Mouse (Mus musculus) stomach, postnatal 0 days (tissue): Measurements from ENCODE around the gene Zfp120. TPM values are rescaled to one million over a fixed set of nuclear protein-coding genes. Genes with fewer than 3 reads are reported as not detected.
A peak's percentile ranks its signal among the peaks of the same experiment; 100 is the strongest.
"Not testable (repeated sequence)": the region's sequence is repeated elsewhere in the genome, so short reads cannot be mapped to it uniquely, and the experiment has no call there.

Source experiments
- ATAC-seq: fragments of 200-750 bp; cut with Nextera tagmentation; 2 replicates; pipeline ENCODE4 v1.8.0; 2017; ENCODE audit not compliant: low FRiP score, low TSS enrichment
- DNase-seq: peaks from one replicate; pipeline ENCODE4 v3.0.0-alpha.2; 2016; ENCODE audit warnings: low spot score
- H3K27ac ChIP-seq: fragments of 300-500 bp; sonication (generic); replicated peaks from 2 replicates; pipeline ENCODE4 v1.5.1; 2014; ENCODE audit warnings: mild to moderate bottlenecking, control low read depth
- H3K27me3 ChIP-seq: fragments of 300-500 bp; sonication (generic); 2 replicates; pipeline ENCODE4 v1.6.1; 2014; ENCODE audit warnings: low read length; ENCODE audit not compliant: control insufficient read depth, insufficient read depth
- H3K36me3 ChIP-seq: fragments of 300-500 bp; sonication (generic); 2 replicates; pipeline ENCODE4 v1.6.1; 2014; ENCODE audit warnings: low read length, mixed read lengths; ENCODE audit not compliant: control insufficient read depth, insufficient read depth
- H3K4me1 ChIP-seq: fragments of 300-500 bp; sonication (generic); replicated peaks from 2 replicates; pipeline ENCODE4 v1.6.1; 2014; ENCODE audit warnings: antibody characterized with exemption; ENCODE audit not compliant: control insufficient read depth, insufficient read depth
- H3K4me2 ChIP-seq: fragments of 300-500 bp; sonication (generic); replicated peaks from 2 replicates; pipeline ENCODE4 v1.6.1; 2014; ENCODE audit warnings: low read depth, mild to moderate bottlenecking, control low read depth, moderate library complexity
- H3K4me3 ChIP-seq: fragments of 300-500 bp; sonication (generic); 2 replicates; pipeline ENCODE4 v1.5.1; 2014; ENCODE audit warnings: low read depth, low read length, control low read depth
- H3K9ac ChIP-seq: fragments of 300-500 bp; sonication (generic); 2 replicates; pipeline ENCODE4 v1.6.1; 2014; ENCODE audit warnings: mild to moderate bottlenecking, low read length, control low read depth, mixed read lengths
- H3K9me3 ChIP-seq: fragments of 300-500 bp; sonication (generic); 2 replicates; pipeline ENCODE4 v1.6.1; 2016; ENCODE audit warnings: low read length; ENCODE audit not compliant: control insufficient read depth
- CTCF ChIP-seq: IDR thresholded peaks from 2 replicates; pipeline ENCODE4 v1.5.1; 2016; ENCODE audit warnings: antibody characterized with exemption, low read depth, mild to moderate bottlenecking, moderate library complexity
- EP300 ChIP-seq: optimal IDR thresholded peaks from 2 replicates; pipeline ENCODE3; 2016; ENCODE audit warnings: antibody characterized with exemption
- WGBS: fragments of 180-500 bp; shearing (Covaris S2); extraction: QIAGEN DNeasy Blood & Tissue Kit; methylation state at CpG from one replicate; pipeline ENCODE4 v1.1.7; 2014; 5-methylcytosine and 5-hydroxymethylcytosine counted together
- polyA plus RNA-seq: library from polyadenylated mRNA; unstranded; fragments of >200 nt; fragmentation: Nextera tagmentation; extraction: Ambion mirVana; gene quantifications from 2 replicates; pipeline ENCODE4 v1.2.1, GENCODE M21; 2015

The Zfp120 gene
- polyA plus RNA-seq = 5.9 and 6.4 TPM in 2 replicates

DNA sequence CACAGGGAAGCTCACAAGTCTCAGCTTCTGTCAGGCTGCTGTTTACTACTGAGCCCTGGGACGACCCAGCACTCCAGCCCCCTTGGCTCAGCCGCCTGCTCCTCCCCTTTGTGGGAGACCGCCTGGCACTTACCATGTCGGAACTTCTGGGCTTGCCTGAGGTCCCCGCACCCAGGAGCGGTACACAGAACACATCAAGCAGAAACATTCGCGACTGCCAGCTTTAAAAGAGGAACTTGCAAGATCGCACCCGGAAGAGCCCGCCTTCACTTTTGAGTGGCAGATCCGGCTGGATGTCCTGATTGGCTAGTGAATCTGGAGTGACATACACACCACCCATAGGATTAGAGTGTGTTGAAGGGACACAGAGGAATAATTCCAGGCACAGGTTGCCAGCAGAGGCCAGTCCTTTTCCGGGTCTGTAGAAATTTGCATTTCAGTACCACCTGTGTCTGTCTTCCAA, at the start of gene Zfp120:
TSS of gene Zfp120 (minus strand) at position 274 of the 463 bp plus-strand sequence.
- ATAC-seq = peak; percentile 100
- peak; percentile 84 for DNase-seq
- Histone ChIP-seq H3K4me3 (peak within 1 kb of the TSS; percentile 64), H3K9me3 (no peaks in the 10 kb centered on the region; the same call in 1 of the 2 replicates), H3K4me2 (peak within 1 kb of the TSS; percentile 63), H3K27me3 (no peaks in the 10 kb centered on the region), H3K4me1 (no peaks in the 10 kb centered on the region), H3K36me3 (no peaks in the 10 kb centered on the region; the same call in 1 of the 2 replicates), H3K27ac (peak within 1 kb of the TSS; percentile 69), H3K9ac (peak within 1 kb of the TSS; percentile 82)
- 0% methylated on average over 13 of the region's 13 CpGs for WGBS
- TF ChIP-seq EP300 (no peak), CTCF (peak; percentile 16; the same call in 1 of the 2 replicates)

DNA sequence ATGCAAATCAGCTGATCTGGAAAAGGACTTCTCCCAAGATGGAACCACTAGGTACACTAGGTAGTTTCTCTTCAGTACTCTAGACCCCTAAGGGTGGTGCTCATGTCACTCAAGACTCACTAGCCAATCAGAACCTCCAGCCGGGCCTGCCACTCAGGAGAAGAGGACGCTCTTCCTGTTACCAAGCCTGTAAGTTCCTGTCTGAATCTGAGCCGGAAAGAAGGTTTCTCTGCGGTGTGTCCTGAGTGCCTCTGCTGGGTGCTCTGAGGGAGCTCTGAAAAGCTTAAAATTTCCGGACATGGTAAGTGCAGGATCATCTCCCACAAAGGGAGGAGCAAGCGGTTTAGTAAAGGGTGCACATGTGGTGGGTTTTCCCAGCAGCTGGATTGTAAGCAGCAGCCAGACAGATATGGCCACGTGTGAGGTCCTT, 45.1 kb upstream of the Zfp120 start, which contains the start of gene Gm14139:
TSS of gene Gm14139 (plus strand) at position 186 of the 430 bp plus-strand sequence.
- H3K9me3 ChIP-seq, H3K4me3 ChIP-seq, H3K36me3 ChIP-seq, H3K9ac ChIP-seq, H3K27me3 ChIP-seq, ATAC-seq, DNase-seq, H3K4me2 ChIP-seq, H3K4me1 ChIP-seq, H3K27ac ChIP-seq: not testable (repeated sequence)
- 72% methylated on average over 7 of the region's 7 CpGs for WGBS

DNA sequence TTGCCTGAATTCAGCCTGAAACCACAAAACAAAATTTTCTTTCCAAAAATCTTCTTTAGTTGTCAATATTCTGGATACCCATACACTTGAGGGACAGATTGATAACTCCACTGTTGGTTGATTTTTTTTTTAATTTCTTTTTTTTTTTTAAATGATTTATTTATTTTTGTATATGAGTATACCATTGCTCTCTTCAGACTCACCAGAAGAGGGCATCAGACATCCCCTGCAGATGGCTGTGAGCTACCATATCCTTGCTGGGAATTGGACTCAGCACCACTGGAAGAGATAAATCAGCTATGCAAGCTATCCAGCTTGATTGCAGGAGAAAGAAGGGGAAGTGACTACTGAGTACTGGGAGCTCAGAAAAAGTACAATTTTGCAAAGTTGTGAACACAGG, 44.5 kb upstream of the Zfp120 start:
- H3K4me1 ChIP-seq, H3K4me3 ChIP-seq, H3K27ac ChIP-seq, H3K27me3 ChIP-seq, ATAC-seq, DNase-seq, H3K9ac ChIP-seq, H3K36me3 ChIP-seq, H3K4me2 ChIP-seq, H3K9me3 ChIP-seq: not testable (repeated sequence)

DNA sequence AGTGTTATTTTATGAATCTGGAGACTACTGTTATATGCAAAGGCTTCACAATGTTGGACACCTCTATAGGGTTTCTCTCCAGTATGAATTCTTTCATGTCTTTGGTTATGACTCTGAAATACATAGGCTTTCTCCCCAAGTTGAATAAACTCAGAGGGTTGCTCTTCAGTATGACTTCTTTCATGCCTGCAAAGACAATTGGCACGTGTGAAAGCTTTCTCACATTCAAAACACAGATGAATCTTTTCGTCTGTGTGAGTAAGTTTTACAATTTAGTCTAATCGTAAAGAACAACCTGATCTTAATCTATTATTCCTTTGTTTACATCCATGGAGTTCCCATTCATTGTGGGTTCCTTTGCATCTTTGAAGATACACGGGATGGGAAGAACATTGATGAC, 43.1 kb upstream of the Zfp120 start, which contains the start of gene Gm10770:
TSS of gene Gm10770 (minus strand) at position 101 of the 400 bp plus-strand sequence.
- not testable (repeated sequence) for H3K27me3 ChIP-seq, H3K36me3 ChIP-seq, H3K9ac ChIP-seq, H3K4me2 ChIP-seq, ATAC-seq, H3K27ac ChIP-seq, H3K9me3 ChIP-seq, DNase-seq, H3K4me1 ChIP-seq, H3K4me3 ChIP-seq
- 75% methylated on average over 4 of the region's 4 CpGs for WGBS

DNA sequence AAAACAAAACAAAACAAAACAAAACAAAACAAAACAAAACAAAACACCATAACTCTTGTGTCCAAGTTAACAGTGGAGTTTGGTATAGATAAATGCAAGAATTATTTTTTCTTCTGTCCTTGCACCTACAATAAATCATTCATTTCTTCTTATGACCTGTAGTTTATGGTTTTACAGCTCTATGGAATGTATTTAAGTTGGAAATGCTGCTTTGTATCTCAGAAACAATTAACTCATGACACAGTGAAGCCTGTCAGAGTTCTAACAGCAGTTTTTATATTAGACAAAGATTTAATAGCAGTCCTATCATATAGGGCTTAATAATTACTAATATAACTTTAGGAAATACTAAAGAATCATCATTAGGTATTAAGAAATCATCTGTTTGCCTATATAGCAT, 37.3 kb upstream of the Zfp120 start:
- H3K9me3 ChIP-seq = no peaks in the 10 kb centered on the region
- no peak overlapping the region for H3K27ac ChIP-seq
- no peaks in the 10 kb centered on the region for H3K36me3 ChIP-seq
- no peaks in the 10 kb centered on the region for H3K4me1 ChIP-seq
- H3K4me3 ChIP-seq = no peak overlapping the region
- ATAC-seq (no peak), DNase-seq (no peak)
- no peaks in the 10 kb centered on the region for H3K27me3 ChIP-seq
- no peak for TF ChIP-seq CTCF
- no peak for TF ChIP-seq EP300
- no peak overlapping the region for H3K9ac ChIP-seq
- no peak overlapping the region for H3K4me2 ChIP-seq

DNA sequence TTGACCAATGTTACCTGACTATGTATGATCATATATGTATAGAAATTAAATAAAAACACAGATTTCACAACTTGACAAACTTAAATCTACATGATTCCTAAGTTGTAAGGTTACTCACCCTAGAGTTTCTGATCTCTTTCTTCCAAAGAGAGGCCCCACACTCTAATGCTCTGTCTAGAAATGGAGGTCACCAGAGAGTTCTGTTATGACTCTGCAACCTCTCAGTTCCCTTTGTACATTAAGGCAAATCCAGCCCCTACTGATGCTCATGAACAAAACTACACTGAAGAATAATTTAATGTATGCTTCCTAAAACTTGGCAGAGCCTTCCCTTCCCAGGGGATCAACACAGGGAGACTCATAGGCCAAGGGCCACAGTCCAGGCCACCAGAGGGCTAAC, 30.2 kb upstream of the Zfp120 start:
- DNase-seq = no peak
- H3K27me3 ChIP-seq = no peaks in the 10 kb centered on the region
- no peaks in the 10 kb centered on the region for H3K36me3 ChIP-seq
- no peak overlapping the region for H3K27ac ChIP-seq
- H3K9ac ChIP-seq = no peak overlapping the region
- H3K4me2 ChIP-seq = no peak overlapping the region
- no peaks in the 10 kb centered on the region for H3K9me3 ChIP-seq
- TF ChIP-seq EP300 (no peak), CTCF (no peak)
- no peaks in the 10 kb centered on the region for H3K4me1 ChIP-seq
- no peak overlapping the region for H3K4me3 ChIP-seq
- no peak for ATAC-seq
